Mouse (Mus musculus) hindbrain, embryonic 15.5 days (tissue): ENCODE measurements at regions not wholly inside any gene's neighbourhood (a gene's known extent, or its start where the extent isn't known, plus 50 kb on each side); places are given as distances from the start of the nearest gene placed in this dataset.

ENCODE experiments used
- ATAC-seq: fragments of 200-750 bp; cut with Nextera tagmentation; 2 replicates; pipeline ENCODE4 v1.8.0; 2017; ENCODE audit warnings: low read depth, moderate number of reproducible peaks, moderate TSS enrichment; ENCODE audit not compliant: low FRiP score
- H3K27ac ChIP-seq: fragments of 300-500 bp; sonication (generic); replicated peaks from 2 replicates; pipeline ENCODE4 v1.5.1; 2015; ENCODE audit warnings: mild to moderate bottlenecking, inconsistent platforms
- H3K27me3 ChIP-seq: fragments of 300-500 bp; sonication (generic); 2 replicates; pipeline ENCODE4 v1.6.1; 2015; ENCODE audit warnings: control low read depth, inconsistent platforms
- H3K36me3 ChIP-seq: fragments of 300-500 bp; sonication (generic); 2 replicates; pipeline ENCODE4 v1.6.1; 2015; ENCODE audit warnings: control low read depth, inconsistent platforms
- H3K4me1 ChIP-seq: fragments of 300-500 bp; sonication (generic); replicated peaks from 2 replicates; pipeline ENCODE4 v1.6.1; 2015; ENCODE audit warnings: control low read depth, inconsistent platforms
- H3K4me2 ChIP-seq: fragments of 300-500 bp; sonication (generic); 2 replicates; pipeline ENCODE4 v1.6.1; 2015; ENCODE audit warnings: moderate library complexity, mild to moderate bottlenecking, inconsistent platforms
- H3K4me3 ChIP-seq: fragments of 300-500 bp; sonication (generic); 2 replicates; pipeline ENCODE4 v1.5.1; 2015; ENCODE audit warnings: mild to moderate bottlenecking, inconsistent platforms
- H3K9ac ChIP-seq: fragments of 300-500 bp; sonication (generic); 2 replicates; pipeline ENCODE4 v1.6.1; 2015; ENCODE audit warnings: inconsistent platforms
- H3K9me3 ChIP-seq: fragments of 300-500 bp; sonication (generic); 2 replicates; pipeline ENCODE4 v1.6.1; 2016; ENCODE audit warnings: control low read depth, inconsistent platforms
- WGBS: fragments of 180-500 bp; shearing (Covaris S2); methylation state at CpG from one replicate; pipeline ENCODE4 v1.1.7; 2015; 5-methylcytosine and 5-hydroxymethylcytosine counted together

DNA sequence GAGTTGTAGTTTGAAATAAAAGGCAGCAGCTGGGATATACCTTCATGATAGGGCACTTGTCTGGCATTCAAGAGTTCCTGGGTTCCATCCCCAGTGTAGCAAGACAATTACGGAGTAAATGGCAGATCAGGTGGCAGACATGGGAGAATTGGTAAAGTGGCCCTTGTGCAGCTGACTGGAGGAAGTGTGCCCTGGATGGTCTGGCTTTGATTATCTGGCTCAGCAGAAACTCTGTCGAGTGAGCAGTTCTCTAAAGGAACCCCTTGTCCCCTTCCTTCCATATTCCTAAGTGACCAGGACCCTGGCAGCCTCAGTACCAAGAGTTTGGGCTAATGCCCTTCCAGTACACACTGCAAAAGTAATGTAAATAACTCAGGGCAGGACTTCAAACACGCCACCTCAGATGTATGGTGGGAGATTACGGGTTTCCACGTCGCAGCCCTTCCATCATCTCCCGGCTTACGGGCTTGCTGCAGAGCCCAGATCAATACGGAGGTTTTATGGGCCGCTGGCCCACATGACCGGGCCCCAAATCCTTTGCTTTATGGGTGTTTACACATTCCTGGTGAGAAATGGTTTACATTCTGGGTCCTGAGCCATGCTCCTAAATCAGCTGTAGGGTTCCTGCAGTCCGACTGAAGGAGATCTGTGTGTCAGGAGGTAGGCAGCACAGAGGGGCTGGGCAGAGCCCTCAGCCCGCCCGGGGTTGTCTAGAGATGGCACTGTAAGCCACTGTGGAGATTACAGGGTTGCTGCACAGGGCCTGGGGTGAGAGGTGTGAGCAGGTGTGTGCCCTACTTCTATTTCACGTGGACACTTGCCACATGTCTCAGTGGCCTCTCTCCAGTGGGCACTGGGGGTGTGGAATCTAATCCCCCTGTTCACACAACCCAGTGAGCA is 50.4 kb upstream of the Hand1 start:
- H3K4me1 ChIP-seq: 0 out of 2 replicates have a peak, but pooled peaks cover 3% of the 10 kb centered on the region
- 77% methylated on average over 15 of the region's 15 CpGs for WGBS
- no peaks in the 10 kb centered on the region for H3K27me3 ChIP-seq
- H3K4me3 ChIP-seq: no peak overlapping the region
- H3K27ac ChIP-seq: no peak overlapping the region
- no peaks in the 10 kb centered on the region for H3K36me3 ChIP-seq
- H3K4me2 ChIP-seq: no peak overlapping the region
- H3K9ac ChIP-seq: no peak overlapping the region
- no peak for ATAC-seq
- no peaks in the 10 kb centered on the region for H3K9me3 ChIP-seq
